Mouse (Mus musculus): ENCODE data around the gene Crlf1. TPM values are rescaled to one million over a fixed set of nuclear protein-coding genes. Genes with fewer than 3 reads are reported as not detected.

Gene Crlf1
- polyA plus RNA-seq, 1 experiment from 2014 or later: 3.4 TPM

GRCm38 (mm10) chr8:70476333-70477268 lies 16.4 kb upstream of the Crlf1 start, which contains the start of gene Klhl26:
Gene Klhl26, minus strand, starts transcription at chr8:70476968.
- H3K9me3 ChIP-seq (ENCODE audit: control insufficient read depth, low read length): no peaks in the 10 kb centered on the region
- H3K4me3 ChIP-seq (ENCODE audit: low read depth, low read length): peak within 1 kb of the TSS; percentile 84
- peak within 1 kb of the TSS; percentile 89 for H3K9ac ChIP-seq (ENCODE audit: low read length)
- peak; percentile 94 for DNase-seq (ENCODE audit: low spot score)
- no peaks in the 10 kb centered on the region for H3K36me3 ChIP-seq (ENCODE audit: control insufficient read depth, insufficient read depth, low read length)
- H3K4me1 ChIP-seq (ENCODE audit: control insufficient read depth, insufficient read depth, low read length): peaks cover 7% of the 10 kb centered on the region; the same call in 1 of the 2 replicates
- H3K4me2 ChIP-seq (ENCODE audit: low read depth): peak within 1 kb of the TSS; percentile 82
- H3K27me3 ChIP-seq (ENCODE audit: control insufficient read depth, insufficient read depth, low read length): no peaks in the 10 kb centered on the region
- H3K27ac ChIP-seq (ENCODE audit: low read depth, low read length): peak within 1 kb of the TSS; percentile 23; the same call in 1 of the 2 replicates
- under 1% methylated on average over 53 of the region's 53 CpGs for WGBS
- ATAC-seq (ENCODE audit: insufficient read depth, low FRiP score, low TSS enrichment): peak; percentile 86

GRCm38 (mm10) chr8:70477269-70477982 lies 15.5 kb upstream of the Crlf1 start:
- DNase-seq (ENCODE audit: low spot score): no peak
- Histone ChIP-seq H3K4me1 (ENCODE audit: control insufficient read depth, insufficient read depth, low read length) (peaks cover 7% of the 10 kb centered on the region; the same call in 1 of the 2 replicates), H3K9me3 (ENCODE audit: control insufficient read depth, low read length) (no peaks in the 10 kb centered on the region), H3K9ac (ENCODE audit: low read length) (no peak overlapping the region), H3K27ac (ENCODE audit: low read depth, low read length) (no peak overlapping the region), H3K27me3 (ENCODE audit: control insufficient read depth, insufficient read depth, low read length) (no peaks in the 10 kb centered on the region), H3K4me3 (ENCODE audit: low read depth, low read length) (peak overlapping the region; percentile 84), H3K36me3 (ENCODE audit: control insufficient read depth, insufficient read depth, low read length) (no peaks in the 10 kb centered on the region), H3K4me2 (ENCODE audit: low read depth) (peak overlapping the region; percentile 82)
- 2% methylated on average over 21 of the region's 21 CpGs for WGBS
- ATAC-seq (ENCODE audit: insufficient read depth, low FRiP score, low TSS enrichment): peak; percentile 8

- H3K36me3 ChIP-seq (ENCODE audit: control insufficient read depth, insufficient read depth, low read length): no peaks in the 10 kb centered on the region
- peaks cover 2% of the 10 kb centered on the region; the same call in 1 of the 2 replicates for H3K4me1 ChIP-seq (ENCODE audit: control insufficient read depth, insufficient read depth, low read length)
- ATAC-seq (ENCODE audit: insufficient read depth, low FRiP score, low TSS enrichment) (no peak), DNase-seq (ENCODE audit: low spot score) (no peak)
- H3K4me3 ChIP-seq (ENCODE audit: low read depth, low read length): no peak overlapping the region
- H3K9ac ChIP-seq (ENCODE audit: low read length): no peak overlapping the region
- no peak overlapping the region for H3K4me2 ChIP-seq (ENCODE audit: low read depth)
- no peak overlapping the region for H3K27ac ChIP-seq (ENCODE audit: low read depth, low read length)
- 87% methylated on average over 3 of the region's 3 CpGs for WGBS
- peaks cover 25% of the 10 kb centered on the region for H3K27me3 ChIP-seq (ENCODE audit: control insufficient read depth, insufficient read depth, low read length)
- no peaks in the 10 kb centered on the region for H3K9me3 ChIP-seq (ENCODE audit: control insufficient read depth, low read length)
Measured at GRCm38 (mm10) chr8:70481908-70482307, 11.1 kb upstream of the Crlf1 start.

GRCm38 (mm10) chr8:70482943-70483342 lies 10.0 kb upstream of the Crlf1 start:
- H3K27ac ChIP-seq (ENCODE audit: low read depth, low read length): no peak overlapping the region
- H3K9me3 ChIP-seq (ENCODE audit: control insufficient read depth, low read length): no peaks in the 10 kb centered on the region
- no peak for DNase-seq (ENCODE audit: low spot score)
- H3K27me3 ChIP-seq (ENCODE audit: control insufficient read depth, insufficient read depth, low read length): peaks cover 32% of the 10 kb centered on the region
- no peak overlapping the region for H3K9ac ChIP-seq (ENCODE audit: low read length)
- no peak overlapping the region for H3K4me2 ChIP-seq (ENCODE audit: low read depth)
- H3K36me3 ChIP-seq (ENCODE audit: control insufficient read depth, insufficient read depth, low read length): no peaks in the 10 kb centered on the region
- no peak for ATAC-seq (ENCODE audit: insufficient read depth, low FRiP score, low TSS enrichment)
- H3K4me1 ChIP-seq (ENCODE audit: control insufficient read depth, insufficient read depth, low read length): peaks cover 3% of the 10 kb centered on the region; the same call in 1 of the 2 replicates
- 72% methylated on average over 2 of the region's 2 CpGs for WGBS
- H3K4me3 ChIP-seq (ENCODE audit: low read depth, low read length): no peak overlapping the region

- Histone ChIP-seq H3K9me3 (ENCODE audit: control insufficient read depth, low read length) (no peaks in the 10 kb centered on the region), H3K4me3 (ENCODE audit: low read depth, low read length) (no peak overlapping the region), H3K4me2 (ENCODE audit: low read depth) (no peak overlapping the region), H3K27me3 (ENCODE audit: control insufficient read depth, insufficient read depth, low read length) (peaks cover 65% of the 10 kb centered on the region), H3K4me1 (ENCODE audit: control insufficient read depth, insufficient read depth, low read length) (peaks cover 22% of the 10 kb centered on the region), H3K27ac (ENCODE audit: low read depth, low read length) (no peak overlapping the region), H3K36me3 (ENCODE audit: control insufficient read depth, insufficient read depth, low read length) (no peaks in the 10 kb centered on the region), H3K9ac (ENCODE audit: low read length) (no peak overlapping the region)
- DNase-seq (ENCODE audit: low spot score) (no peak), ATAC-seq (ENCODE audit: insufficient read depth, low FRiP score, low TSS enrichment) (no peak)
- 60% methylated on average over 7 of the region's 7 CpGs for WGBS
Measured at GRCm38 (mm10) chr8:70486191-70486681, 6.7 kb upstream of the Crlf1 start.

- no peak within 1 kb of the TSS for H3K27ac ChIP-seq (ENCODE audit: low read depth, low read length)
- peaks cover 72% of the 10 kb centered on the region for H3K27me3 ChIP-seq (ENCODE audit: control insufficient read depth, insufficient read depth, low read length)
- peak within 1 kb of the TSS; percentile 39 for H3K4me3 ChIP-seq (ENCODE audit: low read depth, low read length)
- H3K36me3 ChIP-seq (ENCODE audit: control insufficient read depth, insufficient read depth, low read length): no peaks in the 10 kb centered on the region
- H3K9ac ChIP-seq (ENCODE audit: low read length): peak within 1 kb of the TSS; percentile 62
- H3K9me3 ChIP-seq (ENCODE audit: control insufficient read depth, low read length): no peaks in the 10 kb centered on the region
- ATAC-seq (ENCODE audit: insufficient read depth, low FRiP score, low TSS enrichment): no peak; the same call in 1 of the 2 replicates
- H3K4me1 ChIP-seq (ENCODE audit: control insufficient read depth, insufficient read depth, low read length): peaks cover 22% of the 10 kb centered on the region
- no peak for DNase-seq (ENCODE audit: low spot score)
- H3K4me2 ChIP-seq (ENCODE audit: low read depth): peak within 1 kb of the TSS; percentile 56
- 2% methylated on average over 33 of the region's 33 CpGs for WGBS
Measured at GRCm38 (mm10) chr8:70486941-70487520, 5.9 kb upstream of the Crlf1 start, which contains the start of gene Tmem59l. Gene Tmem59l, minus strand, starts transcription at chr8:70487358.

GRCm38 (mm10) chr8:70487993-70488796 lies 4.8 kb upstream of the Crlf1 start:
- ATAC-seq (ENCODE audit: insufficient read depth, low FRiP score, low TSS enrichment): peak; percentile 10; the same call in 1 of the 2 replicates
- Histone ChIP-seq H3K27me3 (ENCODE audit: control insufficient read depth, insufficient read depth, low read length) (peaks cover 84% of the 10 kb centered on the region), H3K4me3 (ENCODE audit: low read depth, low read length) (peak overlapping the region; percentile 23), H3K4me2 (ENCODE audit: low read depth) (peak overlapping the region; percentile 43), H3K9ac (ENCODE audit: low read length) (0 out of 2 replicates have a peak overlapping the region, but pooled peaks have one; percentile 6), H3K9me3 (ENCODE audit: control insufficient read depth, low read length) (no peaks in the 10 kb centered on the region), H3K27ac (ENCODE audit: low read depth, low read length) (no peak overlapping the region), H3K36me3 (ENCODE audit: control insufficient read depth, insufficient read depth, low read length) (no peaks in the 10 kb centered on the region), H3K4me1 (ENCODE audit: control insufficient read depth, insufficient read depth, low read length) (peaks cover 29% of the 10 kb centered on the region)
- WGBS: 3% methylated on average over 49 of the region's 55 CpGs
- no peak for DNase-seq (ENCODE audit: low spot score)

All from neural tube, embryonic 11.5 days (tissue).